In genomic region chr5:50027561-50027960, GRCm38 (mm10) we compare ENCODE assay signal across 10 mouse cellular contexts. TPM values are rescaled to one million over a fixed set of nuclear protein-coding genes. Genes with fewer than 3 reads are reported as not detected.
A peak's percentile ranks its signal among the peaks of the same experiment; 100 is the strongest.
DNase-seq lines count a peak whose midpoint lies in the region; ATAC-seq lines count a peak whose summit lies in the region.
"Had no signal": no experiment of that assay in that cellular context is flagged by ENCODE, and none has a peak within 500 bp of the region (broad histone marks: within the 10 kb centered on the region; RNA-seq: fewer than 3 reads in every experiment).

No protein-coding gene starts in this region.

- no peak overlapping the region for H3K9ac ChIP-seq in hindbrain, embryonic 14.5 days
- H3K9ac ChIP-seq in hindbrain, embryonic 11.5 days (ENCODE audit: low read depth, low read length) = no peak overlapping the region
- H3K9ac ChIP-seq in neural tube, embryonic 12.5 days = no peak overlapping the region
- no peak overlapping the region for H3K9ac ChIP-seq in forebrain, embryonic 16.5 days (replicated peaks; ENCODE audit: low read depth, low read length)
- H3K9ac ChIP-seq in stomach, embryonic 15.5 days = no peak overlapping the region
- H3K9ac ChIP-seq: liver, embryonic 15.5 days had no signal

- 0 out of 2 replicates have a peak overlapping the region, but pooled peaks have one; percentile 33 for H3K27ac ChIP-seq in hindbrain, embryonic 14.5 days
- no peak overlapping the region for H3K27ac ChIP-seq in hindbrain, embryonic 11.5 days (ENCODE audit: low read depth, low read length)
- H3K27ac ChIP-seq in neural tube, embryonic 12.5 days = no peak overlapping the region
- no peak overlapping the region; the same call in 1 of the 2 replicates for H3K27ac ChIP-seq in forebrain, embryonic 16.5 days (ENCODE audit: low read length)
- H3K27ac ChIP-seq in stomach, embryonic 15.5 days = peak overlapping the region; percentile 66
- H3K27ac ChIP-seq: liver, embryonic 15.5 days had no signal

- no peak overlapping the region for H3K4me2 ChIP-seq in hindbrain, embryonic 14.5 days (replicated peaks)
- H3K4me2 ChIP-seq in hindbrain, embryonic 11.5 days (replicated peaks; ENCODE audit: low read depth, low read length) = no peak overlapping the region
- no peak overlapping the region for H3K4me2 ChIP-seq in neural tube, embryonic 12.5 days (replicated peaks)
- H3K4me2 ChIP-seq in forebrain, embryonic 16.5 days (ENCODE audit: low read length) = no peak overlapping the region
- H3K4me2 ChIP-seq in stomach, embryonic 15.5 days = no peak overlapping the region
- H3K4me2 ChIP-seq: liver, embryonic 15.5 days had no signal

- no peak for ATAC-seq in hindbrain, embryonic 14.5 days (ENCODE audit: low FRiP score)
- ATAC-seq in hindbrain, embryonic 11.5 days (ENCODE audit: low FRiP score) = no peak
- 0 out of 2 replicates have a peak, but pooled peaks have one; percentile 14 for ATAC-seq in neural tube, embryonic 12.5 days (ENCODE audit: low FRiP score, low read depth)
- peak; percentile 78 for ATAC-seq in forebrain, embryonic 16.5 days
- ATAC-seq in stomach, embryonic 15.5 days (ENCODE audit: insufficient read depth, low FRiP score, low read depth) = no peak

- DNase-seq in hindbrain, embryonic 14.5 days (ENCODE audit: low spot score) = no peak
- no peak for DNase-seq in hindbrain, embryonic 11.5 days (ENCODE audit: low spot score)
- no peak for DNase-seq in neural tube, embryonic 10.5 days (ENCODE audit: extremely low spot score, low spot score)
- no peak for DNase-seq in cerebellum, postnatal 14 days
- DNase-seq: cerebellum, adult 9-10 months had no signal

- no peak overlapping the region for H3K4me3 ChIP-seq in hindbrain, embryonic 14.5 days (replicated peaks; ENCODE audit: low read length)
- H3K4me3 ChIP-seq in hindbrain, embryonic 11.5 days (ENCODE audit: low read depth, low read length) = no peak overlapping the region
- H3K4me3 ChIP-seq in neural tube, embryonic 12.5 days = no peak overlapping the region
- H3K4me3 ChIP-seq in forebrain, embryonic 16.5 days (replicated peaks; ENCODE audit: low read length) = no peak overlapping the region
- H3K4me3 ChIP-seq in stomach, embryonic 15.5 days (replicated peaks) = no peak overlapping the region
- H3K4me3 ChIP-seq: liver, embryonic 15.5 days had no signal

- no peaks in the 10 kb centered on the region for H3K9me3 ChIP-seq in hindbrain, embryonic 14.5 days (ENCODE audit: control insufficient read depth, low read length)
- no peaks in the 10 kb centered on the region for H3K9me3 ChIP-seq in hindbrain, embryonic 11.5 days (ENCODE audit: control insufficient read depth, low read length)
- no peaks in the 10 kb centered on the region for H3K9me3 ChIP-seq in neural tube, embryonic 12.5 days
- H3K9me3 ChIP-seq in forebrain, embryonic 16.5 days (ENCODE audit: control insufficient read depth, low read length) = no peaks in the 10 kb centered on the region
- no peaks in the 10 kb centered on the region for H3K9me3 ChIP-seq in stomach, embryonic 15.5 days
- H3K9me3 ChIP-seq: G1E; liver, embryonic 15.5 days had no signal

- H3K36me3 ChIP-seq in hindbrain, embryonic 14.5 days (replicated peaks; ENCODE audit: control insufficient read depth, insufficient read depth) = peaks cover 4% of the 10 kb centered on the region
- no peaks in the 10 kb centered on the region; the same call in 1 of the 2 replicates for H3K36me3 ChIP-seq in hindbrain, embryonic 11.5 days (ENCODE audit: control insufficient read depth, insufficient read depth, low read length)
- peaks cover 14% of the 10 kb centered on the region for H3K36me3 ChIP-seq in neural tube, embryonic 12.5 days
- no peaks in the 10 kb centered on the region for H3K36me3 ChIP-seq in forebrain, embryonic 16.5 days (ENCODE audit: control insufficient read depth, insufficient read depth)
- 0 out of 2 replicates have a peak, but pooled peaks cover 7% of the 10 kb centered on the region for H3K36me3 ChIP-seq in stomach, embryonic 15.5 days
- H3K36me3 ChIP-seq: G1E had no signal

- H3K27me3 ChIP-seq in hindbrain, embryonic 14.5 days (ENCODE audit: control insufficient read depth, insufficient read depth, low read length) = no peaks in the 10 kb centered on the region
- H3K27me3 ChIP-seq in hindbrain, embryonic 11.5 days (ENCODE audit: control insufficient read depth, insufficient read depth, low read length) = no peaks in the 10 kb centered on the region
- H3K27me3 ChIP-seq in neural tube, embryonic 12.5 days (replicated peaks) = no peaks in the 10 kb centered on the region
- H3K27me3 ChIP-seq in forebrain, embryonic 16.5 days (replicated peaks; ENCODE audit: control insufficient read depth, insufficient read depth, low read length) = no peaks in the 10 kb centered on the region
- H3K27me3 ChIP-seq in stomach, embryonic 15.5 days (replicated peaks) = no peaks in the 10 kb centered on the region
- H3K27me3 ChIP-seq: liver, embryonic 15.5 days had no signal

- 66% methylated on average over 5 of the region's 5 CpGs for WGBS in hindbrain, embryonic 14.5 days
- WGBS in hindbrain, embryonic 11.5 days = 81% methylated on average over 5 of the region's 5 CpGs
- 66% methylated on average over 5 of the region's 5 CpGs for WGBS in neural tube, embryonic 12.5 days
- WGBS in forebrain, embryonic 16.5 days = 39% methylated on average over 5 of the region's 5 CpGs
- WGBS in stomach, embryonic 15.5 days = 47% methylated on average over 5 of the region's 5 CpGs

- peaks cover 14% of the 10 kb centered on the region; the same call in 1 of the 2 replicates for H3K4me1 ChIP-seq in hindbrain, embryonic 14.5 days (replicated peaks; ENCODE audit: control insufficient read depth, insufficient read depth, low read length)
- H3K4me1 ChIP-seq in hindbrain, embryonic 11.5 days (replicated peaks; ENCODE audit: control insufficient read depth, insufficient read depth, low read length) = no peaks in the 10 kb centered on the region
- H3K4me1 ChIP-seq in neural tube, embryonic 12.5 days = peaks cover 22% of the 10 kb centered on the region
- peaks cover 16% of the 10 kb centered on the region for H3K4me1 ChIP-seq in forebrain, embryonic 16.5 days (replicated peaks; ENCODE audit: control insufficient read depth, insufficient read depth, low read length)
- H3K4me1 ChIP-seq in stomach, embryonic 15.5 days = 0 out of 2 replicates have a peak, but pooled peaks cover 11% of the 10 kb centered on the region

RNA-seq across cellular contexts. Expression of gene Adgra3, which starts 31.2 kb away (rescaled TPM):
- polyA plus RNA-seq in hindbrain, embryonic 14.5 days (2014; fragmentation: Nextera tagmentation; extraction: Ambion mirVana) = 22.0 and 23.9 TPM in 2 replicates
- polyA plus RNA-seq in hindbrain, embryonic 11.5 days (2014; fragmentation: Nextera tagmentation; extraction: Ambion mirVana) = 31.6 and 39.5 TPM in 2 replicates
- 38.3 and 45.4 TPM in 2 replicates for polyA plus RNA-seq in neural tube, embryonic 12.5 days (2016; fragmentation: Nextera tagmentation; extraction: Ambion mirVana)
- 18.5 and 19.6 TPM in 2 replicates for polyA plus RNA-seq in forebrain, embryonic 16.5 days (2015; fragmentation: Nextera tagmentation; extraction: Ambion mirVana)
- 20.2 and 21.5 TPM in 2 replicates for polyA plus RNA-seq in stomach, embryonic 15.5 days (2015; fragmentation: Nextera tagmentation; extraction: Ambion mirVana)
- polyA plus RNA-seq: G1E had no signal

Comparison
In these comparisons a context has a peak if more than half of its experiments do, and no peak if none do; other contexts are left out.
1. H3K27ac ChIP-seq: peak in hindbrain, embryonic 14.5 days (single experiment) and stomach, embryonic 15.5 days (single experiment); none in hindbrain, embryonic 11.5 days (single experiment), neural tube, embryonic 12.5 days (single experiment) and forebrain, embryonic 16.5 days (single experiment).
2. ATAC-seq: peak in neural tube, embryonic 12.5 days (single experiment) and forebrain, embryonic 16.5 days (single experiment); none in hindbrain, embryonic 14.5 days (single experiment), hindbrain, embryonic 11.5 days (single experiment) and stomach, embryonic 15.5 days (single experiment).